Mouse (Mus musculus) CH12.LX (cell line): ENCODE data around the gene Rpa2. TPM values are rescaled to one million over a fixed set of nuclear protein-coding genes. Genes with fewer than 3 reads are reported as not detected.

Source experiments
- DNase-seq: peaks from one replicate; pipeline ENCODE4 v3.0.0-alpha.2; 2013; ENCODE audit errors: extremely low read depth
- H3K27ac ChIP-seq: 2 replicates; pipeline ENCODE4 v1.5.1; 2012; ENCODE audit warnings: low read depth, mild to moderate bottlenecking, control low read depth, moderate library complexity; ENCODE audit not compliant: insufficient read depth
- H3K27me3 ChIP-seq: replicated peaks from 2 replicates; pipeline ENCODE3; 2012; ENCODE audit warnings: inconsistent platforms
- H3K36me3 ChIP-seq, 2 experiments: replicated peaks in 1 of 2; 2 replicates each; pipeline versions ENCODE3 to v1.6.1; 2012; ENCODE audit warnings: inconsistent platforms in 1 of 2, low read length in 1 of 2, mild to moderate bottlenecking in 1 of 2, mixed read lengths in 1 of 2, moderate library complexity in 1 of 2; ENCODE audit not compliant: control insufficient read depth in 1 of 2, insufficient read depth in 1 of 2
- H3K4me1 ChIP-seq, 2 experiments: 2 replicates each; pipeline ENCODE4 v1.6.1; 2012; ENCODE audit warnings: inconsistent platforms in 1 of 2, moderate library complexity in 1 of 2; ENCODE audit not compliant: insufficient read depth in 2 of 2, control insufficient read depth in 1 of 2
- H3K4me2 ChIP-seq: 2 replicates; pipeline ENCODE4 v1.6.1; 2012; ENCODE audit warnings: low read depth, mild to moderate bottlenecking, control low read depth; ENCODE audit not compliant: poor library complexity, insufficient read depth, severe bottlenecking
- H3K4me3 ChIP-seq, 3 experiments: fragments of 150-350 bp in 1 of 3; sonication (generic) in 1 of 3; replicated peaks in 1 of 3; 2 replicates each; pipeline versions ENCODE3 to v1.5.1; 2011 to 2012; ENCODE audit warnings: low read depth in 2 of 3, low read length in 2 of 3, mild to moderate bottlenecking in 2 of 3, moderate library complexity in 2 of 3, control low read depth in 1 of 3, improper control_type of control experiment in 1 of 3, inconsistent platforms in 1 of 3, mixed read lengths in 1 of 3; ENCODE audit not compliant: poor library complexity in 1 of 3
- H3K79me2 ChIP-seq: replicated peaks from 2 replicates; pipeline ENCODE4 v1.6.1; 2012; ENCODE audit warnings: mild to moderate bottlenecking, moderate library complexity; ENCODE audit not compliant: control insufficient read depth, poor library complexity, insufficient read depth, severe bottlenecking; ENCODE audit errors: extremely low read depth
- H3K9ac ChIP-seq: 2 replicates; pipeline ENCODE4 v1.6.1; 2012; ENCODE audit warnings: low read depth, mild to moderate bottlenecking, control low read depth, moderate library complexity; ENCODE audit not compliant: insufficient read depth
- H3K9me3 ChIP-seq: replicated peaks from 2 replicates; pipeline ENCODE3; 2012; ENCODE audit warnings: low read length, inconsistent platforms, mixed read lengths
- BHLHE40 ChIP-seq: IDR thresholded peaks from 2 replicates; pipeline ENCODE4 v1.6.1; 2011; ENCODE audit warnings: mild to moderate bottlenecking, low read depth, low read length, improper control_type of control experiment
- CHD1 ChIP-seq: IDR thresholded peaks from 2 replicates; pipeline ENCODE4 v1.6.1; 2012; ENCODE audit warnings: low read depth, low read length, improper control_type of control experiment, inconsistent platforms
- CHD2 ChIP-seq: IDR thresholded peaks from 2 replicates; pipeline ENCODE4 v1.6.1; 2011; ENCODE audit warnings: low read length, improper control_type of control experiment
- ELF1 ChIP-seq: IDR thresholded peaks from 2 replicates; pipeline ENCODE4 v1.6.1; 2014; ENCODE audit warnings: low read depth, mild to moderate bottlenecking, inconsistent platforms, low read length, improper control_type of control experiment
- EP300 ChIP-seq: IDR thresholded peaks from 2 replicates; pipeline ENCODE4 v1.6.1; 2011; ENCODE audit warnings: low read length, improper control_type of control experiment
- ETS1 ChIP-seq: conservative IDR thresholded peaks from 2 replicates; pipeline ENCODE4 v1.6.1; 2012; ENCODE audit warnings: low read depth, mild to moderate bottlenecking, inconsistent platforms, low read length, improper control_type of control experiment, moderate library complexity
- GABPA ChIP-seq: IDR thresholded peaks from 2 replicates; pipeline ENCODE4 v1.6.1; 2012; ENCODE audit warnings: low read depth, low read length, improper control_type of control experiment, inconsistent platforms; ENCODE audit not compliant: insufficient replicate concordance
- IRF4 ChIP-seq: IDR thresholded peaks from 2 replicates; pipeline ENCODE4 v1.6.1; 2014; ENCODE audit warnings: low read depth, mild to moderate bottlenecking, inconsistent platforms, low read length, improper control_type of control experiment
- JUND ChIP-seq: conservative IDR thresholded peaks from 2 replicates; pipeline ENCODE4 v1.6.1; 2011; ENCODE audit warnings: low read depth, low read length, improper control_type of control experiment
- MAFK ChIP-seq: IDR thresholded peaks from 2 replicates; pipeline ENCODE4 v1.6.1; 2011; ENCODE audit warnings: low read length, improper control_type of control experiment; ENCODE audit not compliant: insufficient replicate concordance
- MAX ChIP-seq: IDR thresholded peaks from 2 replicates; pipeline ENCODE4 v1.6.1; 2011; ENCODE audit warnings: low read length, improper control_type of control experiment
- MAZ ChIP-seq: IDR thresholded peaks from 2 replicates; pipeline ENCODE4 v1.6.1; 2012; ENCODE audit warnings: low read depth, mild to moderate bottlenecking, inconsistent platforms, low read length, improper control_type of control experiment, moderate library complexity
- MEF2A ChIP-seq: IDR thresholded peaks from 2 replicates; pipeline ENCODE4 v1.6.1; 2014; ENCODE audit warnings: low read depth, mild to moderate bottlenecking, inconsistent platforms, low read length, improper control_type of control experiment, borderline replicate concordance
- MYC ChIP-seq: IDR thresholded peaks from 2 replicates; pipeline ENCODE4 v1.6.1; 2011; ENCODE audit warnings: low read depth, mild to moderate bottlenecking, improper control_type of control experiment, low read length
- PAX5 ChIP-seq: IDR thresholded peaks from 2 replicates; pipeline ENCODE4 v1.6.1; 2012; ENCODE audit warnings: low read length, inconsistent platforms, mixed read lengths
- POLR2A ChIP-seq: IDR thresholded peaks from 2 replicates; pipeline ENCODE4 v1.6.1; 2011; ENCODE audit warnings: low read depth, mild to moderate bottlenecking, improper control_type of control experiment, low read length
- RAD21 ChIP-seq: IDR thresholded peaks from 2 replicates; pipeline ENCODE4 v1.6.1; 2011; ENCODE audit warnings: low read depth, mild to moderate bottlenecking, low read length, improper control_type of control experiment, moderate library complexity
- RCOR1 ChIP-seq: conservative IDR thresholded peaks from 2 replicates; pipeline ENCODE4 v1.6.1; 2012; ENCODE audit warnings: low read depth, mild to moderate bottlenecking, inconsistent platforms, low read length, improper control_type of control experiment
- SIN3A ChIP-seq: IDR thresholded peaks from 2 replicates; pipeline ENCODE4 v1.6.1; 2012; ENCODE audit warnings: low read length, improper control_type of control experiment, inconsistent platforms
- SMC3 ChIP-seq: IDR thresholded peaks from 2 replicates; pipeline ENCODE4 v1.6.1; 2011; ENCODE audit warnings: low read depth, low read length, improper control_type of control experiment
- UBTF ChIP-seq: IDR thresholded peaks from 2 replicates; pipeline ENCODE4 v1.6.1; 2012; ENCODE audit warnings: low read depth, mild to moderate bottlenecking, inconsistent platforms, low read length, improper control_type of control experiment, moderate library complexity
- USF1 ChIP-seq: IDR thresholded peaks from 2 replicates; pipeline ENCODE4 v1.6.1; 2014; ENCODE audit warnings: low read depth, mild to moderate bottlenecking, inconsistent platforms, low read length, improper control_type of control experiment
- USF2 ChIP-seq: conservative IDR thresholded peaks from 2 replicates; pipeline ENCODE4 v1.6.1; 2011; ENCODE audit warnings: low read depth, low read length, improper control_type of control experiment
- ZC3H11A ChIP-seq: IDR thresholded peaks from 2 replicates; pipeline ENCODE4 v1.6.1; 2012; ENCODE audit warnings: low read depth, mild to moderate bottlenecking, inconsistent platforms, low read length, improper control_type of control experiment
- ZKSCAN1 ChIP-seq: IDR thresholded peaks from 2 replicates; pipeline ENCODE4 v1.6.1; 2012; ENCODE audit warnings: low read depth, inconsistent platforms, low read length, improper control_type of control experiment, borderline replicate concordance
- ZMIZ1 ChIP-seq: IDR thresholded peaks from 2 replicates; pipeline ENCODE4 v1.6.1; 2012; ENCODE audit warnings: low read depth, mild to moderate bottlenecking, inconsistent platforms, low read length, improper control_type of control experiment
- dilution Hi-C: fragments of 300-500 bp; cut with MboI; formaldehyde crosslinking; loops from 2 replicates; pipeline ENCODE4 v1.14.3; 2020; ENCODE audit warnings: low sequenced_read_pairs; ENCODE audit not compliant: extremely low pct_unique_long_range_greater_than_20kb, extremely low pct_ligation_motif_present
- in situ Hi-C: fragments of 300-500 bp; cut with MboI; formaldehyde crosslinking; loops from 3 replicates; pipeline ENCODE4 v1.14.3; 2019; ENCODE audit warnings: low sequenced_read_pairs, low pct_ligation_motif_present, low pct_unique_long_range_greater_than_20kb, mixed read lengths
- polyA plus RNA-seq: library from polyadenylated mRNA; unstranded; fragments of >175 nt; gene quantifications from 2 replicates; pipeline ENCODE4 v1.2.1, GENCODE M21; 2012; ENCODE audit warnings: low read depth; ENCODE audit not compliant: insufficient read length
- total RNA-seq, 2 experiments: library from RNA; depleted of rRNA; stranded (reverse); fragments of 300-350 nt in 1 of 2; fragments of >200 nt in 1 of 2; gene quantifications; 2 replicates each; pipeline ENCODE4 v1.2.3; 2012 to 2014

Gene Rpa2
- total and polyA plus RNA-seq, 3 experiments, result 80.2 to 142 (median 97.9) TPM

DNA sequence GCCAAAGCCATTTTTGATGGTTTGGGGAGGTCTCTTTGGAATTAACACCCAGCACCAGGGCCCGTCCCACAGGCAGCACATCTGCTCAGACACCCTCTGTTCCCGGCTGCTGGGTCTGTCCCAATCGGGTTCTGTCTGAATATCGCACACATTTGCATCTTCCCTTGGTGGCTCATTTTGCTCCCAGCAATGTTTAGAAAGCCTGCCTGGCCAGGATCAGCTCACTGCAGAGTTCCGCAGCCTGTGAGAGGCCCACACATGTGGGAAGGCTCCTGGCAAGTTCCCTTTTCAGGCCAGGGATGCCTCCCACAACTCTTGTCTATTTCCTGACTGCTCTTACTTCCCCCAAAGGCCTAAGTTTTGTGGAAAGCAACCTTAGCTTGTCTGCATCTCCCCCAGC, 41.5 kb downstream of the Rpa2 start:
- in situ Hi-C loops, result no loop called here
- dilution Hi-C loops, result no loop called here
- Histone ChIP-seq H3K9ac (no peak overlapping the region), H3K4me1 (peaks cover 16 to 44% of the 10 kb centered on the region in 2 experiments), H3K36me3 (no peaks in the 10 kb centered on the region), H3K27me3 (no peaks in the 10 kb centered on the region), H3K79me2 (no peaks in the 10 kb centered on the region), H3K9me3 (peaks cover 15% of the 10 kb centered on the region), H3K4me2 (no peak overlapping the region), H3K4me3 (no peak overlapping the region), H3K27ac (no peak overlapping the region)
- 0 out of 2 replicates have a peak, but pooled peaks have one; percentile 5 for TF ChIP-seq IRF4
- no peak for TF ChIP-seq JUND
- TF ChIP-seq USF2, result no peak
- TF ChIP-seq SIN3A, result peak; percentile 13; the same call in 1 of the 2 replicates
- no peak for TF ChIP-seq UBTF
- no peak for TF ChIP-seq MAZ
- no peak for TF ChIP-seq USF1
- TF ChIP-seq MAFK, result no peak
- TF ChIP-seq MYC, result no peak
- 0 out of 2 replicates have a peak, but pooled peaks have one; percentile 19 for TF ChIP-seq ETS1
- TF ChIP-seq CHD2, result no peak
- peak; percentile 74 for DNase-seq

DNA sequence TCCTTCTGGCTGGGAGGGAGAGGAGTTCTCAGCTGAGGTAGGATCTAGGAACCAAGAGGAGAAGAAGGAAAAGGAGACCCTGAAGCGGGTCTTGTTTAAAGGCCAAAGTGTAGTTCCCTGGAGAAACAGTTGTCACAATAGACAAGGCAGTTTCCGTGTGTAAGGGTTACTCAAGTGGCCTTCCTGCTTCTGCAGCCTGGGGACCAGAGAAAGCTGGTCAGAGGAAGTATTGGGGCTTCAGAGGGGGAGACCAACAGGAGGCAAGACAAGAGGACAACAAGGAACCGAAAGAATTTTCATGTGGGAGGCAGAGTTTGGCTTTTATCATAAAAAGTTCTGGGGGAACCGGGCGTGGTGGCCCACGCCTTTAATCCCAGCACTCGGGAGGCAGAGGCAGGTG, 48.3 kb downstream of the Rpa2 start:
- Histone ChIP-seq H3K9ac (no peak overlapping the region), H3K4me3 (no peak overlapping the region), H3K27ac (no peak overlapping the region), H3K36me3 (no peaks in the 10 kb centered on the region), H3K4me1 (peaks cover 2 to 26% of the 10 kb centered on the region in 2 experiments; a peak in 2 of 4 replicates), H3K27me3 (no peaks in the 10 kb centered on the region), H3K9me3 (peaks cover 7% of the 10 kb centered on the region), H3K4me2 (no peak overlapping the region), H3K79me2 (no peaks in the 10 kb centered on the region)
- TF ChIP-seq ELF1 (no peak), RAD21 (no peak), ZC3H11A (no peak), MAFK (no peak), POLR2A (no peak), GABPA (no peak), MAX (no peak), BHLHE40 (no peak), SMC3 (no peak), USF2 (no peak), MEF2A (no peak), UBTF (no peak), ZMIZ1 (no peak), IRF4 (no peak), ZKSCAN1 (no peak), EP300 (no peak), PAX5 (no peak), RCOR1 (no peak), CHD1 (no peak)
- in situ Hi-C loops (loop anchor here (5.0 kb wide), 1 partner anchor 39 kb away; no protein-coding TSS in a partner anchor), dilution Hi-C loops (no loop called here)
- no peak for DNase-seq
